In the genomic region with DNA sequence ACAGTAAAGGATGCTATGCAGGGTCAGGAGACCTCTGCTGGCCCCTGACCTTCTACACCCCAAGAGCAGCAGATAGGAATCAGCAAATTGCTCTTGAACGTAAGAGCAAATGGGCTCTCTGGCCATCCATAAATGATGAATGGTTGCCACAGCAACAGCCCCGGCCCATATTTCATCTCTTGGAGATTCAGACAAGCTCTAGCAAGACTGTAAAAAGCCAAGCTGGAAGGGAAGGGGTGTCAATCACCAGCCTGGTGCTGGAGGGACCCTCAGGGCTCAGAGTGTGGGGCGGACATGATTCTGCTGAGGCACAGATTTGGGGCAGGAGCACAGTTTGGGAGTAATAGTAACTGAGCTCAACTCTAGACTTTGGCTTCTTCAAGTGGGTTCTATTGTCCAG, we compare ENCODE assay signal across 27 mouse cellular contexts. TPM values are rescaled to one million over a fixed set of nuclear protein-coding genes. Genes with fewer than 3 reads are reported as not detected.
DNase-seq lines count a peak whose midpoint lies in the region; ATAC-seq and TF ChIP-seq lines count a peak whose summit lies in the region.
"Had no signal": no experiment of that assay in that cellular context is flagged by ENCODE, and none has a peak within 500 bp of the region (broad histone marks: within the 10 kb centered on the region; RNA-seq: fewer than 3 reads in every experiment).

No protein-coding gene starts in this region.

- no peak overlapping the region for H3K4me2 ChIP-seq in forebrain, embryonic 14.5 days (ENCODE audit: low read length)
- H3K4me2 ChIP-seq in forebrain, embryonic 15.5 days (replicated peaks), result no peak overlapping the region
- H3K4me2 ChIP-seq in midbrain, embryonic 14.5 days (ENCODE audit: low read length), result no peak overlapping the region
- H3K4me2 ChIP-seq in hindbrain, embryonic 14.5 days (replicated peaks), result no peak overlapping the region
- no peak overlapping the region for H3K4me2 ChIP-seq in midbrain, postnatal 0 days (ENCODE audit: low read depth, low read length, poor library complexity, severe bottlenecking)
- H3K4me2 ChIP-seq: embryonic facial prominence, embryonic 13.5 days; forebrain, embryonic 13.5 days; heart, embryonic 13.5 days; midbrain, embryonic 12.5 days had no signal

- 72% methylated on average over 3 of the region's 3 CpGs for WGBS in forebrain, embryonic 14.5 days
- WGBS in forebrain, embryonic 15.5 days, result 53% methylated on average over 3 of the region's 3 CpGs
- WGBS in midbrain, embryonic 14.5 days, result 47% methylated on average over 3 of the region's 3 CpGs
- 82% methylated on average over 3 of the region's 3 CpGs for WGBS in midbrain, embryonic 10.5 days
- WGBS in hindbrain, embryonic 14.5 days, result 26% methylated on average over 3 of the region's 3 CpGs
- 37% methylated on average over 3 of the region's 3 CpGs for WGBS in midbrain, postnatal 0 days
- WGBS in lung, adult 2 months, result 67% methylated on average over 3 of the region's 3 CpGs

- no peaks in the 10 kb centered on the region for H3K9me3 ChIP-seq in forebrain, embryonic 14.5 days (replicated peaks; ENCODE audit: control insufficient read depth, low read length)
- H3K9me3 ChIP-seq in forebrain, embryonic 15.5 days, result no peaks in the 10 kb centered on the region
- no peaks in the 10 kb centered on the region for H3K9me3 ChIP-seq in midbrain, embryonic 14.5 days (ENCODE audit: control insufficient read depth, low read length)
- H3K9me3 ChIP-seq in midbrain, embryonic 10.5 days (replicated peaks), result no peaks in the 10 kb centered on the region
- no peaks in the 10 kb centered on the region for H3K9me3 ChIP-seq in hindbrain, embryonic 14.5 days (ENCODE audit: control insufficient read depth, low read length)
- H3K9me3 ChIP-seq in midbrain, postnatal 0 days (ENCODE audit: low read length), result no peaks in the 10 kb centered on the region
- H3K9me3 ChIP-seq: embryonic facial prominence, embryonic 13.5 days; forebrain, embryonic 13.5 days; heart, embryonic 13.5 days; midbrain, embryonic 12.5 days had no signal

- H3K27me3 ChIP-seq in forebrain, embryonic 14.5 days (replicated peaks; ENCODE audit: control insufficient read depth, insufficient read depth, low read length), result no peaks in the 10 kb centered on the region
- no peaks in the 10 kb centered on the region for H3K27me3 ChIP-seq in forebrain, embryonic 15.5 days
- H3K27me3 ChIP-seq in midbrain, embryonic 14.5 days (ENCODE audit: control insufficient read depth, insufficient read depth, low read length), result no peaks in the 10 kb centered on the region
- no peaks in the 10 kb centered on the region for H3K27me3 ChIP-seq in midbrain, embryonic 10.5 days (ENCODE audit: low read depth, poor library complexity, severe bottlenecking)
- no peaks in the 10 kb centered on the region for H3K27me3 ChIP-seq in hindbrain, embryonic 14.5 days (ENCODE audit: control insufficient read depth, insufficient read depth, low read length)
- H3K27me3 ChIP-seq in midbrain, postnatal 0 days (ENCODE audit: insufficient read depth, low read length), result no peaks in the 10 kb centered on the region
- H3K27me3 ChIP-seq: embryonic facial prominence, embryonic 13.5 days; forebrain, embryonic 13.5 days; midbrain, embryonic 12.5 days had no signal

- no peak overlapping the region for H3K27ac ChIP-seq in forebrain, embryonic 14.5 days (ENCODE audit: low read depth, low read length)
- H3K27ac ChIP-seq in forebrain, embryonic 15.5 days (replicated peaks), result no peak overlapping the region
- no peak overlapping the region for H3K27ac ChIP-seq in midbrain, embryonic 14.5 days (replicated peaks; ENCODE audit: low read depth, low read length)
- no peak overlapping the region for H3K27ac ChIP-seq in midbrain, embryonic 10.5 days (replicated peaks)
- H3K27ac ChIP-seq in hindbrain, embryonic 14.5 days, result 0 out of 2 replicates have a peak overlapping the region, but pooled peaks have one; percentile 38
- 0 out of 2 replicates have a peak overlapping the region, but pooled peaks have one; percentile 1 for H3K27ac ChIP-seq in midbrain, postnatal 0 days (ENCODE audit: low read depth, low read length)
- H3K27ac ChIP-seq: embryonic facial prominence, embryonic 13.5 days; forebrain, embryonic 13.5 days; heart, adult 2 months; heart, embryonic 13.5 days; kidney, postnatal 0 days; macrophage; midbrain, embryonic 12.5 days had no signal

- no peak for TF ChIP-seq CTCF in midbrain, postnatal 0 days (IDR thresholded peaks at IDR 0.05)
- no peak for TF ChIP-seq CTCF in lung, adult 2 months (IDR thresholded peaks at IDR 0.05; ENCODE audit: insufficient read depth, low read length)

- ATAC-seq in forebrain, embryonic 14.5 days, result no peak
- ATAC-seq in forebrain, embryonic 15.5 days (replicated peaks), result no peak
- ATAC-seq in midbrain, embryonic 14.5 days (ENCODE audit: low FRiP score, low TSS enrichment), result no peak
- no peak for ATAC-seq in hindbrain, embryonic 14.5 days (ENCODE audit: low FRiP score)
- ATAC-seq in midbrain, postnatal 0 days (ENCODE audit: low FRiP score), result 0 out of 2 replicates have a peak, but pooled peaks have one; percentile 38
- ATAC-seq: CD4-positive, CD25-positive, alpha-beta regulatory T cell, adult 4 months; forebrain, embryonic 13.5 days; lung, postnatal 0 days had no signal

- no peak for TF ChIP-seq POLR2A in lung, adult 2 months (IDR thresholded peaks at IDR 0.05; ENCODE audit: borderline replicate concordance, extremely low read depth, low read depth, low read length)

- H3K36me3 ChIP-seq in forebrain, embryonic 14.5 days (ENCODE audit: control insufficient read depth, insufficient read depth, low read length), result no peaks in the 10 kb centered on the region
- no peaks in the 10 kb centered on the region for H3K36me3 ChIP-seq in forebrain, embryonic 15.5 days
- H3K36me3 ChIP-seq in midbrain, embryonic 14.5 days (ENCODE audit: control insufficient read depth, insufficient read depth, low read length), result no peaks in the 10 kb centered on the region
- no peaks in the 10 kb centered on the region for H3K36me3 ChIP-seq in midbrain, embryonic 10.5 days
- no peaks in the 10 kb centered on the region for H3K36me3 ChIP-seq in hindbrain, embryonic 14.5 days (replicated peaks; ENCODE audit: control insufficient read depth, insufficient read depth)
- no peaks in the 10 kb centered on the region for H3K36me3 ChIP-seq in midbrain, postnatal 0 days (ENCODE audit: insufficient read depth, low read length)
- H3K36me3 ChIP-seq: embryonic facial prominence, embryonic 13.5 days; heart, embryonic 13.5 days; midbrain, embryonic 12.5 days had no signal

- no peak overlapping the region for H3K4me3 ChIP-seq in forebrain, embryonic 14.5 days (ENCODE audit: low read depth, low read length)
- no peak overlapping the region for H3K4me3 ChIP-seq in forebrain, embryonic 15.5 days
- H3K4me3 ChIP-seq in midbrain, embryonic 14.5 days (replicated peaks; ENCODE audit: low read depth, low read length), result no peak overlapping the region
- no peak overlapping the region for H3K4me3 ChIP-seq in midbrain, embryonic 10.5 days
- no peak overlapping the region for H3K4me3 ChIP-seq in hindbrain, embryonic 14.5 days (replicated peaks; ENCODE audit: low read length)
- H3K4me3 ChIP-seq in midbrain, postnatal 0 days (ENCODE audit: low read depth, low read length), result no peak overlapping the region
- H3K4me3 ChIP-seq in lung, adult 2 months (replicated peaks; ENCODE audit: extremely low read depth, low read depth, low read length), result no peak overlapping the region
- H3K4me3 ChIP-seq: embryonic facial prominence, embryonic 13.5 days; erythroblast, embryonic 14.5 days; forebrain, embryonic 13.5 days; heart, adult 2 months; heart, embryonic 13.5 days; midbrain, embryonic 12.5 days had no signal

- H3K9ac ChIP-seq in forebrain, embryonic 14.5 days (ENCODE audit: low read length), result no peak overlapping the region
- H3K9ac ChIP-seq in forebrain, embryonic 15.5 days (replicated peaks), result no peak overlapping the region
- no peak overlapping the region for H3K9ac ChIP-seq in midbrain, embryonic 14.5 days (replicated peaks; ENCODE audit: low read length)
- H3K9ac ChIP-seq in hindbrain, embryonic 14.5 days, result no peak overlapping the region
- no peak overlapping the region for H3K9ac ChIP-seq in midbrain, postnatal 0 days (replicated peaks; ENCODE audit: low read length, poor library complexity, severe bottlenecking)
- H3K9ac ChIP-seq: embryonic facial prominence, embryonic 13.5 days; forebrain, embryonic 13.5 days; heart, embryonic 13.5 days; midbrain, embryonic 12.5 days had no signal

- DNase-seq in forebrain, embryonic 14.5 days (ENCODE audit: low spot score), result peak; percentile 29
- DNase-seq in midbrain, embryonic 14.5 days, result peak; percentile 64
- no peak for DNase-seq in midbrain, embryonic 10.5 days (ENCODE audit: low spot score)
- no peak for DNase-seq in hindbrain, embryonic 14.5 days (ENCODE audit: low spot score)
- DNase-seq in midbrain, postnatal 0 days (ENCODE audit: low spot score), result no peak
- no peak for DNase-seq in lung, adult 2 months
- DNase-seq: adrenal gland, postnatal 36 days; cerebellum, adult 11 months; gastrocnemius, postnatal 36 days; heart, adult 2 months; heart, postnatal 14 days; kidney, adult 11 months had no signal

- H3K4me1 ChIP-seq in forebrain, embryonic 14.5 days (ENCODE audit: control insufficient read depth, insufficient read depth, low read length), result no peaks in the 10 kb centered on the region
- peaks cover 13% of the 10 kb centered on the region; the same call in 1 of the 2 replicates for H3K4me1 ChIP-seq in forebrain, embryonic 15.5 days
- H3K4me1 ChIP-seq in midbrain, embryonic 14.5 days (ENCODE audit: control insufficient read depth, insufficient read depth, low read length), result peaks cover 7% of the 10 kb centered on the region
- no peaks in the 10 kb centered on the region; the same call in 1 of the 2 replicates for H3K4me1 ChIP-seq in midbrain, embryonic 10.5 days
- peaks cover 7% of the 10 kb centered on the region; the same call in 1 of the 2 replicates for H3K4me1 ChIP-seq in hindbrain, embryonic 14.5 days (replicated peaks; ENCODE audit: control insufficient read depth, insufficient read depth, low read length)
- peaks cover 8% of the 10 kb centered on the region; the same call in 1 of the 2 replicates for H3K4me1 ChIP-seq in midbrain, postnatal 0 days (ENCODE audit: insufficient read depth, low read length)
- no peaks in the 10 kb centered on the region for H3K4me1 ChIP-seq in lung, adult 2 months (ENCODE audit: control insufficient read depth, insufficient read depth, low read length)

RNA-seq across cellular contexts. Expression of a gene that starts 37.0 kb away (rescaled TPM):
- polyA plus RNA-seq in forebrain, embryonic 14.5 days (2014; fragmentation: Nextera tagmentation; extraction: Ambion mirVana), result 4.6 and 5.6 TPM in 2 replicates
- polyA plus RNA-seq in forebrain, embryonic 15.5 days (2015; fragmentation: Nextera tagmentation; extraction: Ambion mirVana), result 8.6 and 9.3 TPM in 2 replicates
- 12.5 and 15.5 TPM in 2 replicates for polyA plus RNA-seq in midbrain, embryonic 14.5 days (2014; fragmentation: Nextera tagmentation; extraction: Ambion mirVana)
- 4.9 and 5.5 TPM in 2 replicates for polyA plus RNA-seq in midbrain, embryonic 10.5 days (2016; fragmentation: Nextera tagmentation; extraction: Ambion mirVana)
- 15.5 and 15.9 TPM in 2 replicates for polyA plus RNA-seq in hindbrain, embryonic 14.5 days (2014; fragmentation: Nextera tagmentation; extraction: Ambion mirVana)
- total RNA-seq in midbrain, postnatal 0 days (2014; rRNA removed), result 54.5 and 84.3 TPM in 2 replicates
- polyA plus RNA-seq in midbrain, postnatal 0 days (2015; fragmentation: Nextera tagmentation; extraction: Ambion mirVana), result 14.2 and 17.5 TPM in 2 replicates
- polyA plus RNA-seq in lung, adult 2 months (2012; rRNA removed), result 6.1 TPM in 2 replicates
- polyA plus RNA-seq: CD4-positive, CD25-positive, alpha-beta regulatory T cell, adult 4 months; erythroblast, embryonic 14.5 days had no signal

RNA-seq across cellular contexts. Expression of a gene that starts 56.6 kb away (rescaled TPM):
- 2.5 and 3.2 TPM in 2 replicates for polyA plus RNA-seq in forebrain, embryonic 14.5 days (2014; fragmentation: Nextera tagmentation; extraction: Ambion mirVana)
- 1.1 and 3.2 TPM in 2 replicates for polyA plus RNA-seq in forebrain, embryonic 15.5 days (2015; fragmentation: Nextera tagmentation; extraction: Ambion mirVana)
- polyA plus RNA-seq in midbrain, embryonic 14.5 days (2014; fragmentation: Nextera tagmentation; extraction: Ambion mirVana), result 1.4 and 2.6 TPM in 2 replicates
- polyA plus RNA-seq in midbrain, embryonic 10.5 days (2016; fragmentation: Nextera tagmentation; extraction: Ambion mirVana), result 0.94 and 1.1 TPM in 2 replicates
- 4.0 and 6.2 TPM in 2 replicates for polyA plus RNA-seq in hindbrain, embryonic 14.5 days (2014; fragmentation: Nextera tagmentation; extraction: Ambion mirVana)
- total RNA-seq in midbrain, postnatal 0 days (2014; rRNA removed), result 3.4 and 6.2 TPM in 2 replicates
- 5.4 and 5.8 TPM in 2 replicates for polyA plus RNA-seq in midbrain, postnatal 0 days (2015; fragmentation: Nextera tagmentation; extraction: Ambion mirVana)
- polyA plus RNA-seq in lung, adult 2 months (2012; rRNA removed), result 7.4 and 10.5 TPM in 2 replicates
- total RNA-seq: adrenal gland, postnatal 36 days; gastrocnemius, adult 18-20 months; gastrocnemius, postnatal 36 days; heart, adult 2 months; heart, postnatal 14 days had no signal
- polyA plus RNA-seq: CD4-positive, CD25-positive, alpha-beta regulatory T cell, adult 4 months; erythroblast, embryonic 14.5 days; large intestine, adult 2 months; liver, adult 2 months; liver, embryonic 16.5 days; macrophage; spleen, adult 2 months had no signal

RNA-seq across cellular contexts. Expression of a gene that starts 58.3 kb away (rescaled TPM):
- polyA plus RNA-seq in forebrain, embryonic 14.5 days (2014; fragmentation: Nextera tagmentation; extraction: Ambion mirVana), result 55.0 and 59.2 TPM in 2 replicates
- 49.5 and 49.6 TPM in 2 replicates for polyA plus RNA-seq in forebrain, embryonic 15.5 days (2015; fragmentation: Nextera tagmentation; extraction: Ambion mirVana)
- 47.0 and 51.2 TPM in 2 replicates for polyA plus RNA-seq in midbrain, embryonic 14.5 days (2014; fragmentation: Nextera tagmentation; extraction: Ambion mirVana)
- 61.4 and 67.8 TPM in 2 replicates for polyA plus RNA-seq in midbrain, embryonic 10.5 days (2016; fragmentation: Nextera tagmentation; extraction: Ambion mirVana)
- 49.3 and 51.8 TPM in 2 replicates for polyA plus RNA-seq in hindbrain, embryonic 14.5 days (2014; fragmentation: Nextera tagmentation; extraction: Ambion mirVana)
- total RNA-seq in midbrain, postnatal 0 days (2014; rRNA removed), result 27.7 and 28.2 TPM in 2 replicates
- polyA plus RNA-seq in midbrain, postnatal 0 days (2015; fragmentation: Nextera tagmentation; extraction: Ambion mirVana), result 38.3 and 42.3 TPM in 2 replicates
- 22.2 and 25.1 TPM in 2 replicates for polyA plus RNA-seq in lung, adult 2 months (2012; rRNA removed)

Comparison
In these comparisons a context has a peak if more than half of its experiments do, and no peak if none do; other contexts are left out.
1. DNase-seq: peak in forebrain, embryonic 14.5 days (single experiment) and midbrain, embryonic 14.5 days (single experiment); none in midbrain, embryonic 10.5 days (single experiment), hindbrain, embryonic 14.5 days (single experiment), midbrain, postnatal 0 days (single experiment) and lung, adult 2 months (single experiment).
2. H3K27ac ChIP-seq: peak in hindbrain, embryonic 14.5 days (single experiment) and midbrain, postnatal 0 days (single experiment); none in forebrain, embryonic 14.5 days (single experiment), forebrain, embryonic 15.5 days (single experiment), midbrain, embryonic 14.5 days (single experiment) and midbrain, embryonic 10.5 days (single experiment).